Mouse (Mus musculus) heart, adult 11 months (tissue): ENCODE data around the gene C1galt1.
A peak's percentile ranks its signal among the peaks of the same experiment; 100 is the strongest.

Experiments used
- DNase-seq: peaks from one replicate; pipeline ENCODE4 v3.0.0; 2022

The C1galt1 gene

DNA sequence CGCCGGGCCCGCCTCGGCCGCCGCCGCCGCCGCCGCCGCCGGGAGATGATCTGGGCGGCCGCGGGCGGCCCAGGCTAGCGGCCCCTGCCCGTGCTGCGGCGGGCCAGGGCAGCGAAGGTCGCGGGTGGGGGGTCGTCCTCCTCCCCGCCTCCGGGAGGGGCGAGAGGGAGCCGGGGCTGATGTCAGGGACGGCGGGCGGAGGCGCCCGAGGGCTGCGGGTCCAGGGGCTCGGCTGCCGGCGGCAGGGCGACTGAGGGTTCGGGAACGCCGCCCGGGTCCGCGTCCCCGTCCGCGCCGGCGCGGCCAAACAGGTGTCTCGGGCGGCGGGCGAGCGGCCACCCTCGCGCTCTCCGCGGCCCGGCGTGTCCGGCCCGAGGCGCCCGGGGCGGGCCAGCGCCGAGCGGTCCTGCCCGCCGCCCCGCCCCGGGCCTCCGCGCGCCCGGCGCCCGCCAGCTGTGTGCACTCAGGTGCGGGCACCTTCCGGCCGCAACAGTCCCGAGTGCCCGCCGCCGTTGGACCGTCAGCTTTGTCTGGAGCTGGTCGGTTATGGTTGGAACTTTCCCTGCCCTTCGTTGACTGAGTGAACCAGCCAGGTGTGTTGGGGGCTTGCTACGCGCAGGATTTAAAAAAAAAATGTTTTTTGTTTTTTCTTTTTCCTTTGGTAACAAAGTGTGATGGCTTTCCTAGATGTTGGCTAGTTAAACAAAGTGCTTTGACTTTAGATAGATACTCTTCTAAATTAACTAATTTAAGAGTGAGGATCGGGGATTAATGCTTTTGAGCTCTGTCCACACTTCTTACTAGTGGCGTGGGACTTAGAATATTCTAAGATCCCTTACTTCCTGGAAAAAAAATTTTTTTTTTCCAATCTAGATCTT, at the start of gene C1galt1:
TSS of gene C1galt1 (plus strand) at position 41 of the 878 bp plus-strand sequence.
- no peak for DNase-seq

DNA sequence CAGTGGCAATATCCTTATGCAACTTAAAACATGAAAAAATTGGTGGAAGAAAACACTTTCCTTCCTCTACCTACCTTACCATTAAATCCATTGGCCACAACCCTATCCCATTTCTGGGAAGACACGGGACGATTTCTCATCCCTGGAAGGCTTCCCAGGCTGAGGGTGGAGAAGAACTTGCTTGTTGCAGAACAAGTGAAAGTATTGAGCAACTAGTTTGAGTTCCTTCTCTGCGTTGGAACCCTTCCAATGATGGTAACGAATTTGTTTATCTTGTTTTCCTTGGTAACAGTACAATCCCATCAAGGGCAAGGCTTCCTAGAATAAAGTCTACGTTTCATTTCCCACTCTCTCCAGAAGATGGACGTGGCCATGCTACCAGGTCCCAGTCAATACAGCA, 44.7 kb upstream of the C1galt1 start:
- DNase-seq = peak; percentile 96

DNA sequence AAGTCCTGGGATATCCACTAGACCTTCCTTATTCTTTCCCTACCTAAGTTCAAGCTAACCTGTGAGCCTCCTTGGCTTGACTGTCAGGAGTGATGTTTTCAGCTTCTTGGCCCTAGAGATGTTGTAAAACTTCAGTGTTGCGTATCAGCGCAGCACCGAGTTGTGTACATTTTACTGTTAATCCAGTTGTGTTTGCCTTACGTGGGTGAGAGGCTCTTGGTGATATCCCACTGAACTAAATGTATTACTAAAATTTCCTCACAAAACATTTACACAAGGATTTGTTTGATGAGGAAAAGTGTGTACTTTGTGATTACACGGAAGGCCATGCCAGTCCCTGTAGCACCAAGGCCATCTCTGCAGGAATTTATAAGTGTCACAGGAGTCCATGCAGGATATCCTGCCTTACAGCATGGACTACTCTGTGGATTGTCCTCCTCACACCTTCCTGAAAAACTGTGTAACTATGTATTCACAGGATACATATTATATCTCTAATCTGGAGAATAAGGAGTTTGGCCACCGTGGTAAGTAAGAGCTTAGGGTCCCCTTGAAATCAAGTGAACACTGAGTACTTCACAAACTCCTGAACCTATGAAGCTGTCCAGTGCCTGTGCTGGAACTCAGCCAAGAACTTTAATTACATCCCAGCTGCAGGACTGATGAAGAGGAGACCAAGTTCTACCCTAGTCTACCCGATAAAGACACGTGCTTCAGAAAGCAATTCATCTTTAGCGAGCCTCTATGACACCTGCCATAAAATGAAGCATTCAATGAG, 40.7 kb upstream of the C1galt1 start:
- no peak for DNase-seq

DNA sequence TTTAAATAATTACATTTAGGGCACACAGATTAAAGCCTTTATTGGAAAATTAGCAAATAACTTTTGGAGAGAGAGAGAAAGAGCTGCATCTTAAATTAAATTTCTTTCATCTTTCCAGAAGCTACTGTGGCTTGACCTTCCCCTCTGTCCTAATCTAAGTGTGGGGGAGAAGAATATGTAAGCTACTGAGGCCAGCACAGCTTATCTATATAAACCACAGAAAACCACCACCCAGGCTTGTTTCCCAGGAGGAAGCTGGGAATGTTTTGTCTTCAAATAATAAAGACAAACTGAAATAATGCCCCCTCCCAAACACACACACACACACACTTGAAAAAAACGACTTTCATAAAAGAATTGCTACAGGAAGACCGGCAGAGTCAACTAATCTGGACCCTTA, 30.5 kb upstream of the C1galt1 start:
- no peak for DNase-seq

DNA sequence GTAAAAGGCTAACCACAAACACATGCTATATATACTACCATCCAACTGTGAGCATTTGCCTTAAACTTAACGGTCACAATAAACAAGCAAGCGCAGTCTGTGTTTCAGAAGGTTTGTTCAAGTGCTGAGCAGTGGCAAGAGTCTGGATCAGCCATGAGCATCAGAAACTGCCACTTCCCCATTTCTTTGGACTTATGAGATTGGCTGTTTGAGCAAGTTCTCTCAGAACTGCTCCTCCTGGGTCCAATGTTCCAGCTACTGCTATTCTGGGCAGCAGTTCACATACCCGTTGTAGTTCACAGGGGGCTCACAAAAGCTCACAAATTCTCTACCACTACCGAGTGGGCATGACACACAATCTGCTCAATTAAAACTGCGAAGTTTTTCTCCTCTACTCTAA, 28.4 kb upstream of the C1galt1 start:
- DNase-seq = no peak

DNA sequence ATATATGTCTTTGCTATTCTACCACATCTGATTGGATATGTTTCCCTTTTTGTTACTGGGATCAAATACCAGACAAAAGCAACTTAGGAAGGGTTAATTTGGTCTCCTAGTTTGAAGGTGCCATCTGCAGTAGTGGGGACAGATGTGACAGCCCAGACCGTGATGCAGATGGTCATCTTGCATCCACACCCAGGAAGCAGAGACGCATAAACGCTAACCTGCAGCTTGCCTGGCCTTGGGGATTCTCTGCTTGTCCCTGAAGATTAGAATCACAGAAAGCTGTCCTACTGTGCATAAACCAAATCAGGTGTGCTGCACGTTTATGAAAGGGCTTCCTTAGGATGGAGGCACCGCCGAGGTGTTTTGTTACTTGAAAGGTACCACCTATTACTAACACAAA, 22.0 kb upstream of the C1galt1 start:
- DNase-seq = peak; percentile 54

DNA sequence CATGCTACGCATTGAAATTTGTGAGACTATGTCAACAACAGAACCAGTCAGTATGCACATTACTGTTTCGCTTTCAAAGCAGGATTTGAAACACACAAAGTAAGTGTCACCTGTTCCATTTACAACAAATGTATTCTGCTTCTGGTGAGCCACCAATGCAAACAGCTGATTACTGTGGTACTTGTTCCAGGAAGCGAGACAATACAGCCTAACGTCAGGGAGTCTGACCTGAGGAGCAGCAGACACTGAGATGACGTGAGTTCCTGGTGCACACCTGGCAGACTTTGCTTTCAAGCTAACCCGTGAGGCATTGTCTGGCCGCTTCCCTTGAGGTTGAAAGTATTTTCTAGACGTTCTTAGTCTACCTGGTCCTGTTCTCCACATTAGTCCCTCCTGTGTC, 13.8 kb upstream of the C1galt1 start:
- DNase-seq = no peak

DNA sequence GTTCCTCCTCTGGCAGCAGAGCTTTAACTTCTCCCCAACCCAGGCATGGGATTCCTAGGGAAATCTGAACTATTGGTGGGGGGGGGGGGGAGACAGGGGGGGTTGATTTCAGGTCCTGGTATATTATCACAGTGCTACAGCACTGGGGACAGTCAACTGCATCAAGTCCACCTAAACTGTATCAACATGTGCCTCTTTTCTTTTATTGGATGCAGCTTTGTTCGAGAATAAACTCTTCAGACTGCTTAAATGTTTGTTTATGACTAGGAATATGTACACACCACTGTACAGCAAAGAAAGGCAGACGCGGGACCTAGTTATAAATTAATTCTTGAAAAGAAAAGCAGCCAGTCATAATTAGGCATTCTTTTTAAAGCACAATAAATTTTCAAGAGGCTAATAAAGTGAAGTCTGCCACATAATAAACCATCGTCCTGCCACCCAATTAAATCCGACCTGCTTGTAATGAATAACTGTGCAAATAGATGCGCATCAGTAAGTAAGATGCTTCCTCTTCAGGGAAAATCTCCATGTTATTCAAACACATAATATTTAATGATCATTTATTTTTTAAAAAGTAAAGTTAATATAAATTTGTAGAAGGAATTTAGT, 12.0 kb upstream of the C1galt1 start:
- no peak for DNase-seq

DNA sequence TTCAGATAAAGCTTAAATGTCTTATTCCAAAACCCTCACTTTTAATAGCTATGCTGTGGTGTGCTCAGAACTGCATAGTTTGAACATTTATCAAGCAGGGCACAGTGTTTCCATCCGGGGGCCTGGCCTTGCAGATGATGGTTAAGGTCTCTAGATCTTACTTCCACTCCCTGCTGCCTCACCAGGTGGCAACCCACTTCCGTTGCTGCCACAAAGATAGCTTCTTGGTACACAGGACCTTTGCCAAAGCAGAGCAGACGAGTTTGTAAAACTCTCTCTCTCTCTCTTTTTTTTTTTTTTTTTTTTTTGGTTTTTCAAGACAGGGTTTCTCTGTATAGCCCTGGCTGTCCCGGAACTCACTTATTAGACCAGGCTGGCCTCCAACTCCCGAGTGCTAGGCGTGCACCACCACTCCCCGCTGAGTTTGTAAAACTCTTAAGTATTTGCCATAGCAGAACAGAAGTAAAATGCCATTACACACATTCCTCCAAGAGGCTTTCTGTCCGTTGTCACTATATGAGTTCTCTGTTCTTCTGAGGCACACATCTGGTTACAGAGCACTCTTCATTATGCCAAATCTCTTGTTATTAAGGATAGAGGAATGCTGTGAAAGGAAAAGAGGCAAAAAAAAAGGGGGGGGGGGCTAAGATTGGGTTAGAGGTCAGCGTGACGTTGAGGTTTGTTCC, 773 bp upstream of the C1galt1 start:
- no peak for DNase-seq

DNA sequence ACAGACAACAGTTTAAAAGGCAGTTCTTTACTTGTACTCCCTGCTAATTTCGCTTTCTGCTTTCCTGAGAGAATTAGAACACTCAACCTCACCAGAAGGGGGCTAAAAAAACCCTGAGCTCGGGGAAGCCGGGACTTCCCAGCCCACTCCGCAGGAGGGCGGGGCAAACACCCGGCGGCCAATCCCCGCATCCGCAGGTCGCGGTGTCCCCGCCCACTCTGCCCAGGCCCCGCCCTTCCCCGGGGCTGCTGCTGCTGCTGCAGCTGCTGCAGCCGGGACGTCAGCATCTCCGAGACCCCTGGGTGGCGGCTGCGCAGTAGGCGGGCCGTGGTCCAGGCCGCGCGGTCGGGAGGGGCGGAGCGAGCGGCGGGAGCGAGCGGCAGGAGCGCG, 235 bp upstream of the C1galt1 start:
- peak; percentile 100 for DNase-seq

DNA sequence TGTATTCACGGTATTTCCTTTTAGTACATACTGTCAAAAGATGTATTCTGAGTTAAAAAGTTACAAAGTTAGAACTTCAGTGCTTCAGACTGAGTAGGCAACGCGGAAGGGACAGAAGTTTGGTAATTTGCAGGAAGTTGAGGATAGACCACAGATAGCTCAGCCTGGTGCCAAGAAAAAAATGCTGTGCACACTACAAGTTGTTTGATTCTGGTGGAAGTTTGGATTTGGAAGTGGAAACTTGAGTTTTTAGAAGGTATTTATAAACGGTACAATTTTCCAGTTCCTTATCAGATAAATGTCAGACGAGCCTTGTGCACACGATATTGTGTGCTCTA, 1.0 kb downstream of the C1galt1 start:
- no peak for DNase-seq

DNA sequence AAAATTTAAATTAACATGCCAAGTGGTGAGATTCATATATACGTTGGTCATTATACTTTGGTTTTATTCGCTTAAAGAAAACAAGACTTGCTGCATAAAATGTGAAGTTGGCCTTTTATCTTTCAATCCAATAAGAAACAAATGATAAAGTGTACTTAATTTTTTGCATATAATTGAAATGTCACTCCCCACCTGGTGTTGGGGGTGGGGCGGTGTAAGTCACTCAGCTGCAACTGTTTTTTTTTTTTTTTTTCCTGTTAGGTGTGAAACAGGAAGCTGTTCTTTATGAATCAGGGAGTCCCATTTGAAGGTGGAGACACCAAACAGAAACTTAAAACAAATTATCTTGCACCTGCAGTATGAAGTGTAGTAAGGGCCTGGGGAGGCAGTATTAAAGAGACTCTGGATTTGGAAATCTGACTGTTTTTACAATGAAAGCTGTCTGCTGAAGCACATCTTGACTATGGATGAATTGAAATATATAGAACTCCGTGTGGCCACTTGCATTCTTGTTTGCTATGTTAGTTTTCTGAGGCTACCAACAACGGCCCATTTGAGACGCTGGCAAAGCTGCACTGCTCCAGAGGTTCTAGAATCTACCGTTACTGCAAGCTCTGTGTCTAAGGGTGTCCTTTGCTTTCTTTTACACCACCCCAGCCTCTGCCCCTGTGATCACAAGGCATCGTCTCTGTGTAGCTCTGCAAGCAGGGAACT, 2.2 kb downstream of the C1galt1 start:
- no peak for DNase-seq

DNA sequence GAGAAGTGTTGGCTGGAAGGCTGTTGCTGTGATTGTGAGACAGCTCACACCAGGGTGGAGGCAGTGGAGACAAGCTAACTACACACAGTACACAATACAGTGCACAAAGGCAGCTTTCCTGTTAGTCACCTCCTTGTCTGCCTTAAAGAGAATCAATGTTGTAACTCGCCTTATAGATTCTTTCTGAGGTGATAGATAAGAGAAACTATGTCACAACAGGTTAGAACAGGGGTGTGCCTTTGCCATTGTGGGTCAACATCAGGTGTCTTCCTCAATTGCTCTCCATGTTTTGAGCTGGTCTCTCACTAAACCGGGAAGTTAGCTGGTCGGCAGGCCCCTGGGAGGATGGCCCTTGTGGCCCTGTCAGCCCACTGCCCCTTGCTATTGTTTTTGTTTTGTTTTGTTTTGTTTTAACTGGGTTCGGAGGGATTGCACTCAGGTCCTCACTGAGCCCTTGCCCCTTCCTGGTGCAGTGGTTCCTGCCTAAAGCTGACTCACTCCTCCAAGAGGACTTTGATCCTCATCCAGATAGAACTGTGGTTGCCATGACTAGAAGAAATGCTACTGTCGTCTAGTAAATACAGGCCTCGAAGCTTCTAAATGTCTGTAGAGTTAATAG, 3.4 kb downstream of the C1galt1 start:
- peak; percentile 85 for DNase-seq

DNA sequence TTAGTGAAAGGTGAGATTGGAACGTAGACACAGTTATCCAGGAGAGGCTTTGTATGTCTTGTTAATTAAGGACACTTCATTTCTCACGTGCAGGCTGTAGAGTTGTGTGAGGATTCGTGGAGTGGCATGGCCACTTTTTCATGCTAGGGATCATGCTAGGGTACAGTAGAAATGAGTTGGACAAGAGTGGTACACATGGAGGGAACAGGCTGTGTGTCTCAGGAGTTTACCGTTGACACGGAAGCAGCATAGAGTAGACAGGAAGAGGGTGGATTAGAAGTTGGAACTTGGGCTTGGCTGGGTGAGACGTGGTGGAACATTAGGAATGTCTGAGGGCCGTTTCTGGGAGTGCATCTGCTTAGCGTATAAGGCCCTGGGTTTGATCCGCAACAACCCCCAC, 4.1 kb downstream of the C1galt1 start:
- DNase-seq = peak; percentile 87

DNA sequence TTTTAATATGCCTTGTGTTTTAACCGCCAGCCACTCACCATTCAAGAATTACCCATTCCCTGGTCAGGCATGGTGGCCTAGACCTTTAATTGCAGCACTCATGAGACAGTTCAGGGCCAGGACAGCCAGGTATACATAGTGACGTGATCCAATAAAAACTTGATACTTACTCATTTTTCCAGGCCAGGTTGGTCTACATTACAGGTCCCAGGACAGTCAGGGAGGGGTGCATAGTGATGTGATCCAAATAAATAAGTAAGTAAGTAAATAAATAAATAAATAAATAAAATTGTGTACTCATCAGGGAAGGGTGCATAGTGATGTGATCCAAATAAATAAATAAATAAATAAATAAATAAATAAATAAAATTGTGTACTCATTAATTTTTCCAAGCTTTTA, 6.4 kb downstream of the C1galt1 start:
- no peak for DNase-seq

DNA sequence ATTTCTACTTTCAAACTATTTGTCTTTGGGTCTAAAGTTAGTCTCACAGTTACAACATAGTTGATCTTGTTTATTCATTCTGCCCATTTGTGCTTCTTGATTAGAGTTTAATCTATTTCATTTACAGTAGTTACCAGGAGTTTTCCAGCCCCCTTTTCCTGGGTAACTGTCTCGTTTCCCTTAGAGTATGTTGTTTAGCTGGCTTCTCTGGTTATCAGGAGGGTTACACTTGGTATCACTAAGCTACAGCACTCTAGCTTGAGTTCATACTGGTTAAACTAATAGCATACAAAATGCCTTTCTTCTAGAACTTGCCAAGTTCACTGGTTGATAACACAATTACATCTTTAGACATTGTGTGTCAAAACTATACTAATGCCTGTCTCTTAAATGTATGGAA, 8.3 kb downstream of the C1galt1 start:
- no peak for DNase-seq

DNA sequence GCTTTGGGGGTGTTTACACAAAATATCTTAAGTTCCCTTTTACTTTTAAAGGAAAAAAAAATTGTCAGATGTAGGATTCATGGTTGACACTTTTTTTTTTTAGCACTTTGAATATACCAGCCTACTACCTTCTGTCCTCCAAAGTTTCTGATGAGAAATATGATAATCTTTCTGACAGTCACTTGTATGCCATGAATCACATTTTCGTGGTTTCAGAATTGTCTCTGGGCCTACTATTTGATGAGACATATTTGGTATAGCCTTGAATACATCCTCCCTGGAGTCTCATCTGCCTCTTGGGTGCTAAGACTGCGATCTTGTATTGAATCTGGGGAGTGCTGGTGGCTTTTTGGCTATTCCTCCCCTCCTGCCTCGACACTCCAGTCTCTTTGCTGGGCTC, 8.8 kb downstream of the C1galt1 start:
- DNase-seq = no peak

DNA sequence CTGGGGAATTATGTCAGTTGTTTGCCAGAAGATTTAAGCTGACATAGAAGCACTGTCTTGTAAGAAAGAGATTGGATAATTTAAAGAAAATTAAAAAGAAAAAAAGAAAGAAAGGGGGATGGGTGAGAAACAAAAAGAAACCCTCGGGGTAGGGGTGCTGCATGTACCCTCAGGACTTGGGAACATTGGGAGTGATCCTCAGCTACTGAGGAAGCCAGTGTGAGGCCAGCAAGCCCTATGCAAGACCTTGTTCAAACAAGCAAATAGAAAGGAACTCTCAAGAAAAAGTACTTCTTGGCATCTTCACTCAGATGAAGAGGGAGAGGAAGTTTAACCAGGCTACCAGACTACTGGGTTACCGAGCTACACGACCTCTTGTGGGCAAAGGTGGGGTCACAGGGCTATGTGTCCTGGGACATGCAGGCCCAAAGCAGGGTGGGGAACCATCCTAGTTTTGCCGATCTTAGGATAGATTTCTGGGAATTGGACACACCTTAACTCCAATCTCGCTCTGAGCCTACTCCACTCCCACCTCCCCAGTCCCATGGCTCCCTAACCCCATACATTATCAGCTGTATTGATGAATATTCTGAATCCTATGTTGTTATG, 12.1 kb downstream of the C1galt1 start:
- peak; percentile 85 for DNase-seq

DNA sequence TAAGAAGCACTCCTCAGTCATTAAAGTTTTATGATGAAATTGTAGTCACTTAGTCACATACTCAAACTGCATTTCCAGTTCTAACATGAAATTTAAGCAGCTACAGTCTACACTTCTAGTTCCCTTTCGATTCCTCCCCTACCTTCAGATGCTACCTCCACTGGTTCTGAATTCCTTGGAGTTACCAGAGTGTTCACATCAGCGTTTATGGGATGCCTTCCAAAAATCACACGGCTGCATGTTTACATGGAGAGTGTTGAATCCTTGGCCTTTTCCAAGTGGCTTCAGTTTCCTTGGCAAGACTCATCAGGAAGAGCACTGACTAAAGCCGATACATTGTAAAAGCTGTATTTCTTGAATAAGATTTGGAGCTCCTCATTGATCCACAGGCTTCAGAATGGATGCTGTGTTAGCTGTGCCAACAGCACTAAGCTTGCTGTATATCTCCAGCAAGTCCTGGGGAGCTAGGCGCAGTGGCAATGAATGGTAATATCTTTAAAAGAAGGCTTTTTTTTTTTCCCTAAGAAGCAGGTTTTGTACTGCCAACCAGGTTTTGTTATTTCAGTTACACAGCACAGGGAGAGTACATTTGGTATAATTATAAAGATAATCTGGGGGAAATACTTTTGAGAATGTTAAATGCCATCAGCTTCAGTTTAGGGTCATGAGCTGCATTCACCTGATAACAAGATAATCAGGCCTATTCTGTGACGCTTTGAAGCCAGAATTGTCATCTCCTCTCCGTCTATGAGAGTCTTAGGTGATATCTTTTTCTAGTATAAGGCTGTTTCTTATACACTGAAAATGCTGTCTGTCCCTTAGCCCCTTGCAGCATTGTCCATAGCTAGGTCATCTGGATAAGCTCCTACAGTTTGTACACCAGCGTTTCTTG, 13.0 kb downstream of the C1galt1 start:
- peak; percentile 92 for DNase-seq

DNA sequence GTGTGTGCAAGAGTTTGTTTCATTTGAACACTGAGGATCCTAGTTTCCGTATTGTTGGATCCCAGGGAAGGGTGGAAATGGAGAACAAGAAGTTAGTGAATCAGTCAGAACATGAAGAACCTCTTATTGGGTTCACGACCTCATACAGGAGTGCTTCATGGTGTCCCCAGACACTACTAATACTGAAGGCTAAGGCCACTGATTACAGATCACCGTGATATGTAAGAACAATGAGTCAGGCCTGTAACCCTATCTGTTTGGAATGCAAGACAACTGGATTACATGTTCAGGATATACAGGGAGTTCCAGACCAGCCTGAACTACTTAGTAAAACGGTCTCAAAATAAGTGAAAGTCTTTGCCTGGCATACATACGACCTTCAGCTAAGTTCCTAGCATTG, 13.9 kb downstream of the C1galt1 start:
- no peak for DNase-seq

DNA sequence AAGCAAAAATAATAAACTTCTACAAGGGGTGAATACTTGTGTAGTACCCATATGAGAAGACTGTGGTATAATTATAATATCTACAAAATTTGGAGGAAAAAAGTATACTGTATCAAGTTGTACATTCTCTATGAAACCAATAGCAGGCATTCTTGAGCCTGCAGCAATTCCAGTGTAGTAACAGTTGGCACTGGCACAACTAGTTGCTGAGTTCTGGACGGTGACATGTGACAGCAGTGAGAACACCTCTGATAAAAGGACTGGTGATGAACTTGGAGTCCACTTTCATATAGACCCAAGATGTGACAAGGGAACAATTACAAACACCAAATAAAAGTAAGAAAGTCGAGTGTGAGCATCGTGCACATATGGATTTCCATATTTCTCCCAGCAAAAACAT, 14.5 kb downstream of the C1galt1 start:
- DNase-seq = peak; percentile 88
